Mouse (Mus musculus): ENCODE measurements around the gene Tead3.

- no peak for TF ChIP-seq CTCF (IDR thresholded peaks at IDR 0.05)
- no peak for TF ChIP-seq EP300 (IDR thresholded peaks at IDR 0.05)
These were observed 21.3 kb upstream of the Tead3 start for GRCm38 (mm10) chr17:28371941-28372340.

Data from lung, postnatal 0 days (tissue).